Mouse (Mus musculus): ENCODE results near the gene Fbxl2. TPM values are rescaled to one million over a fixed set of nuclear protein-coding genes. Genes with fewer than 3 reads are reported as not detected.

The Fbxl2 gene
- polyA plus RNA-seq, 1 experiment from 2014 or later: 2.7 TPM

DNA sequence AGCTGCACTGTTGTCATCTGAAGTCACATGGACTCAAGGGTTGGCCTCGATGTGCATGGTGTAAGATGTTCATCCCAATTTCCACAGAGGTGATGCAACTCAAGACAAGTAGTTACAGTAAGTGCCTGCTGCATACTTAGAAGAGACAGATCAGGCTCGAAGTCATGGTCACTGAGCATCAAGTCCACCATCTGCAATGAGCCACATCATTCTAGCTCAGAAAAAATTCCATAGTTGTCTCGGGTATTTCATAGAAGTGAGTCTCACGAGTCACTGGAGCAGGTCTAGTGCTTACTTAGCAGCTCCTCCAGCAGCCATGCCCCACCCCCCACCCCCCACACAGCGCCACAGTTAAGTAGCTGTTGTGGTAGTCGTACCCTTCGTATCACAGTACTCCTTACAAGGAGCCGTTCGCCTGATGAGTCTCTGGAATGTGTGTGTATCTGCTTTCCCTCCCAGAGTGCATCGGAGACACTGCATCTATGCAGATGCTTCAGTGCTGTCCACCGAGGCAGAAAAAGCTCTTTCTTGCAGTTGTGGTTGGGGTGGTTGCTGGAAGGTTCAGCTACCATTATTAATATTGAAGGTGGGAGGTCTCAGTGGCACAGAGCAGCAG is 68.7 kb downstream of the Fbxl2 start:
- H3K36me3 ChIP-seq (ENCODE audit: control insufficient read depth, insufficient read depth, low read length): peaks cover 3% of the 10 kb centered on the region; the same call in 1 of the 2 replicates
- no peak overlapping the region for H3K4me2 ChIP-seq (ENCODE audit: low read depth, severe bottlenecking)
- no peaks in the 10 kb centered on the region for H3K9me3 ChIP-seq (ENCODE audit: control insufficient read depth, low read length)
- no peak overlapping the region for H3K4me3 ChIP-seq (ENCODE audit: low read depth, low read length)
- WGBS: 86% methylated on average over 11 of the region's 11 CpGs
- H3K9ac ChIP-seq (ENCODE audit: low read length): no peak overlapping the region
- DNase-seq (ENCODE audit: low spot score): no peak
- no peak overlapping the region for H3K27ac ChIP-seq (replicated peaks; ENCODE audit: low read depth, low read length)
- no peaks in the 10 kb centered on the region for H3K4me1 ChIP-seq (ENCODE audit: control insufficient read depth, insufficient read depth, low read length)
- no peak for ATAC-seq (ENCODE audit: insufficient number of reproducible peaks, low FRiP score, low TSS enrichment, low read depth)
- no peaks in the 10 kb centered on the region for H3K27me3 ChIP-seq (ENCODE audit: control insufficient read depth, insufficient read depth, low read length)

DNA sequence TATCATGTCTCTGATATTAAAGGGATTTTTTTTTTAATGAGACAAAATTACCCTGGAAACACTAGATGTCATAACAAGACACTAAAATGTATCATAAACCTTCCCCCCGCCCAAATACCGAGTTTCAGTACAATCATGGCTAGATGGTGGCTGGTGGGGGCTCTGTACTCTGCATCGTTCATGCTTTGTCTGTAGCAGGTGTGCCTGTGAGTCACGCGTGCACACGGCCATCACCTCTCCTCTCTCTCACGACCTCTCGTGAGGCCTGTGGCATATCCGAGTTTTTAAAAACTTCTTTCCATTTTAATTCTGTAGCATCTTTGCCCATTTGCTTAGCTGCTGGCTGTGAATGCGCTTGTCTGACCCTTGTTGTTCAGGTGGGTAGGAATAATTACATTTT is 69.7 kb downstream of the Fbxl2 start:
- peaks cover 3% of the 10 kb centered on the region; the same call in 1 of the 2 replicates for H3K36me3 ChIP-seq (ENCODE audit: control insufficient read depth, insufficient read depth, low read length)
- no peak overlapping the region for H3K27ac ChIP-seq (replicated peaks; ENCODE audit: low read depth, low read length)
- no peaks in the 10 kb centered on the region for H3K9me3 ChIP-seq (ENCODE audit: control insufficient read depth, low read length)
- H3K4me2 ChIP-seq (ENCODE audit: low read depth, severe bottlenecking): no peak overlapping the region
- ATAC-seq (ENCODE audit: insufficient number of reproducible peaks, low FRiP score, low TSS enrichment, low read depth): no peak
- H3K4me1 ChIP-seq (ENCODE audit: control insufficient read depth, insufficient read depth, low read length): no peaks in the 10 kb centered on the region
- no peak overlapping the region for H3K4me3 ChIP-seq (ENCODE audit: low read depth, low read length)
- DNase-seq (ENCODE audit: low spot score): no peak
- 95% methylated on average over 10 of the region's 10 CpGs for WGBS
- no peak overlapping the region for H3K9ac ChIP-seq (ENCODE audit: low read length)
- no peaks in the 10 kb centered on the region for H3K27me3 ChIP-seq (ENCODE audit: control insufficient read depth, insufficient read depth, low read length)

GRCm38 (mm10) chr9:113975442-113975841 is 70.5 kb downstream of the Fbxl2 start:
- no peak overlapping the region for H3K9ac ChIP-seq (ENCODE audit: low read length)
- H3K4me1 ChIP-seq (ENCODE audit: control insufficient read depth, insufficient read depth, low read length): no peaks in the 10 kb centered on the region
- peaks cover 3% of the 10 kb centered on the region; the same call in 1 of the 2 replicates for H3K36me3 ChIP-seq (ENCODE audit: control insufficient read depth, insufficient read depth, low read length)
- WGBS: 79% methylated on average over 7 of the region's 7 CpGs
- H3K4me3 ChIP-seq (ENCODE audit: low read depth, low read length): no peak overlapping the region
- no peak for ATAC-seq (ENCODE audit: insufficient number of reproducible peaks, low FRiP score, low TSS enrichment, low read depth)
- DNase-seq (ENCODE audit: low spot score): no peak
- no peaks in the 10 kb centered on the region for H3K9me3 ChIP-seq (ENCODE audit: control insufficient read depth, low read length)
- H3K4me2 ChIP-seq (ENCODE audit: low read depth, severe bottlenecking): no peak overlapping the region
- no peak overlapping the region for H3K27ac ChIP-seq (replicated peaks; ENCODE audit: low read depth, low read length)
- no peaks in the 10 kb centered on the region for H3K27me3 ChIP-seq (ENCODE audit: control insufficient read depth, insufficient read depth, low read length)

DNA sequence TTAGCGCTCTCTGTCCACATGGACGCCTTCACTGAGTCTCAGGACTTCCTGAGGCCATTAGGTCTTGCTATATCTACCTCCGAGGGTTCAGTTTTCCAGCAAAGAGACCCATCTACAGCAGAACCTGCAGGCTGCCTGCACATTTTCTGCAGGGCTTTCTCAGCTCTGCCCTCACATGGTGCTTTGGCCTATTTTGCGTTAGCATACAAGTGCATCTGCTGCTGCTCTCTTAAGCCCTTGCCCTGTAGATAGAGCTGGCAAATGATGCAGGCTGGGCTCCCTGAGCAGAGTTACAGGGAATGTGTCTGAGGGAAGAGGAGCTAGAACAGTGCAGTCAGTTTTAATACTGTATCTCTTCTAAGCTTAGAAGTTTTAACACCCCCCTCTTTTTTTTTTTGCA is 71.0 kb downstream of the Fbxl2 start:
- no peak for ATAC-seq (ENCODE audit: insufficient number of reproducible peaks, low FRiP score, low TSS enrichment, low read depth)
- no peak overlapping the region for H3K4me3 ChIP-seq (ENCODE audit: low read depth, low read length)
- no peak overlapping the region for H3K27ac ChIP-seq (replicated peaks; ENCODE audit: low read depth, low read length)
- no peak for DNase-seq (ENCODE audit: low spot score)
- H3K9me3 ChIP-seq (ENCODE audit: control insufficient read depth, low read length): no peaks in the 10 kb centered on the region
- no peak overlapping the region for H3K9ac ChIP-seq (ENCODE audit: low read length)
- no peaks in the 10 kb centered on the region for H3K4me1 ChIP-seq (ENCODE audit: control insufficient read depth, insufficient read depth, low read length)
- H3K4me2 ChIP-seq (ENCODE audit: low read depth, severe bottlenecking): no peak overlapping the region
- no peaks in the 10 kb centered on the region for H3K27me3 ChIP-seq (ENCODE audit: control insufficient read depth, insufficient read depth, low read length)
- 88% methylated on average over 4 of the region's 4 CpGs for WGBS
- peaks cover 3% of the 10 kb centered on the region; the same call in 1 of the 2 replicates for H3K36me3 ChIP-seq (ENCODE audit: control insufficient read depth, insufficient read depth, low read length)

GRCm38 (mm10) chr9:113973857-113974256 is 72.1 kb downstream of the Fbxl2 start:
- Histone ChIP-seq H3K9ac (ENCODE audit: low read length) (no peak overlapping the region), H3K9me3 (ENCODE audit: control insufficient read depth, low read length) (no peaks in the 10 kb centered on the region), H3K36me3 (ENCODE audit: control insufficient read depth, insufficient read depth, low read length) (peaks cover 5% of the 10 kb centered on the region; the same call in 1 of the 2 replicates), H3K4me2 (ENCODE audit: low read depth, severe bottlenecking) (no peak overlapping the region), H3K27me3 (ENCODE audit: control insufficient read depth, insufficient read depth, low read length) (no peaks in the 10 kb centered on the region), H3K27ac (replicated peaks; ENCODE audit: low read depth, low read length) (no peak overlapping the region), H3K4me3 (ENCODE audit: low read depth, low read length) (no peak overlapping the region), H3K4me1 (ENCODE audit: control insufficient read depth, insufficient read depth, low read length) (no peaks in the 10 kb centered on the region)
- DNase-seq (ENCODE audit: low spot score) (no peak), ATAC-seq (ENCODE audit: insufficient number of reproducible peaks, low FRiP score, low TSS enrichment, low read depth) (no peak; the same call in 1 of the 2 replicates)
- 93% methylated on average over 4 of the region's 4 CpGs for WGBS

GRCm38 (mm10) chr9:113971615-113972014 is 74.4 kb downstream of the Fbxl2 start:
- H3K9me3 ChIP-seq (ENCODE audit: control insufficient read depth, low read length): no peaks in the 10 kb centered on the region
- H3K27me3 ChIP-seq (ENCODE audit: control insufficient read depth, insufficient read depth, low read length): no peaks in the 10 kb centered on the region
- no peak overlapping the region for H3K4me3 ChIP-seq (ENCODE audit: low read depth, low read length)
- no peak overlapping the region for H3K4me2 ChIP-seq (ENCODE audit: low read depth, severe bottlenecking)
- peaks cover 8% of the 10 kb centered on the region; the same call in 1 of the 2 replicates for H3K36me3 ChIP-seq (ENCODE audit: control insufficient read depth, insufficient read depth, low read length)
- WGBS: 76% methylated on average over 8 of the region's 8 CpGs
- no peak overlapping the region for H3K27ac ChIP-seq (replicated peaks; ENCODE audit: low read depth, low read length)
- H3K9ac ChIP-seq (ENCODE audit: low read length): no peak overlapping the region
- no peaks in the 10 kb centered on the region for H3K4me1 ChIP-seq (ENCODE audit: control insufficient read depth, insufficient read depth, low read length)
- no peak for ATAC-seq (ENCODE audit: insufficient number of reproducible peaks, low FRiP score, low TSS enrichment, low read depth)
- DNase-seq (ENCODE audit: low spot score): no peak

DNA sequence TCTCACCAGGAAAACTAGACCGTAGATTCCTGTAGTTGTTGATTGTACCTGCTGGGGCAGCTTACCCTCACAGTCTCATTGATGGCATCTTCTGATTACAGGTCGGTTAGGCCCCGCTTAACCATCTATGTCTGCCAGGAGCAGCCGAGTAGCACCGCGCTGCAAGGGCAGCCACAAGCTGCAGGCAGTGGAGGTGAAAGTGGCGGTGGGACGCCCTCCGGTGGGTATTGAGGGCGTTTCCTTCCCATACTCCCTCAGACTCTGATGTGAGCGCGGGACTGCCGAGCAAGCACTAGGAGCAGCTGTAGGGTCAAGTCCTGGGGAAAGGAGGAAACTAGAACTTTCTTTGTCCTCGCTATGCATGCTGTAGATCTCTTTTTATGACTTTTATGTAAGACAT is 76.0 kb downstream of the Fbxl2 start:
- no peak for ATAC-seq (ENCODE audit: insufficient number of reproducible peaks, low FRiP score, low TSS enrichment, low read depth)
- H3K4me3 ChIP-seq (ENCODE audit: low read depth, low read length): no peak overlapping the region
- no peak overlapping the region for H3K4me2 ChIP-seq (ENCODE audit: low read depth, severe bottlenecking)
- H3K4me1 ChIP-seq (ENCODE audit: control insufficient read depth, insufficient read depth, low read length): no peaks in the 10 kb centered on the region
- H3K27ac ChIP-seq (replicated peaks; ENCODE audit: low read depth, low read length): no peak overlapping the region
- H3K36me3 ChIP-seq (ENCODE audit: control insufficient read depth, insufficient read depth, low read length): peaks cover 9% of the 10 kb centered on the region
- H3K27me3 ChIP-seq (ENCODE audit: control insufficient read depth, insufficient read depth, low read length): no peaks in the 10 kb centered on the region
- DNase-seq (ENCODE audit: low spot score): no peak
- no peak overlapping the region for H3K9ac ChIP-seq (ENCODE audit: low read length)
- 90% methylated on average over 14 of the region's 14 CpGs for WGBS
- H3K9me3 ChIP-seq (ENCODE audit: control insufficient read depth, low read length): no peaks in the 10 kb centered on the region

DNA sequence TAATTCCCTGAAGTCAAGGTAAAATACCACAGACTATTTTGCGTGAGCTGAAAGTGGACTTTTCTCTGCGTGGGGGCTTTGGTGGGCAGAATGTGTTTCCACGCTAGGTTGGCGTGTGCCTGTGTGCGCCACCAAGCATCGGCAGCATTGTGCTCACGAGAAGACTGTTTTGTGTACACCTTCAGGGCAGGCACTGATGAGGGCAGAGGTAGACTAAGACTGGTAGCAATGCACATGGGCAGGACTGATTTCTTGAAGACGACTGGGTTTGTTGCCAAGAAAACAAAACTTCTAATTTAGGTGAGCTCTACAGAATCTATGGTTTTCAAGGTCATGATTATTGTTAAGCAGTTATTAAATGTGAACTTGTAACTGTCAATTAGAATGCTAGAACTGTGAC is 76.6 kb downstream of the Fbxl2 start:
- Histone ChIP-seq H3K27ac (replicated peaks; ENCODE audit: low read depth, low read length) (no peak overlapping the region), H3K4me2 (ENCODE audit: low read depth, severe bottlenecking) (no peak overlapping the region), H3K9me3 (ENCODE audit: control insufficient read depth, low read length) (no peaks in the 10 kb centered on the region), H3K27me3 (ENCODE audit: control insufficient read depth, insufficient read depth, low read length) (no peaks in the 10 kb centered on the region), H3K9ac (ENCODE audit: low read length) (no peak overlapping the region), H3K4me3 (ENCODE audit: low read depth, low read length) (no peak overlapping the region), H3K4me1 (ENCODE audit: control insufficient read depth, insufficient read depth, low read length) (no peaks in the 10 kb centered on the region), H3K36me3 (ENCODE audit: control insufficient read depth, insufficient read depth, low read length) (peaks cover 15% of the 10 kb centered on the region)
- DNase-seq (ENCODE audit: low spot score) (no peak), ATAC-seq (ENCODE audit: insufficient number of reproducible peaks, low FRiP score, low TSS enrichment, low read depth) (no peak)
- WGBS: 99% methylated on average over 8 of the region's 8 CpGs

DNA sequence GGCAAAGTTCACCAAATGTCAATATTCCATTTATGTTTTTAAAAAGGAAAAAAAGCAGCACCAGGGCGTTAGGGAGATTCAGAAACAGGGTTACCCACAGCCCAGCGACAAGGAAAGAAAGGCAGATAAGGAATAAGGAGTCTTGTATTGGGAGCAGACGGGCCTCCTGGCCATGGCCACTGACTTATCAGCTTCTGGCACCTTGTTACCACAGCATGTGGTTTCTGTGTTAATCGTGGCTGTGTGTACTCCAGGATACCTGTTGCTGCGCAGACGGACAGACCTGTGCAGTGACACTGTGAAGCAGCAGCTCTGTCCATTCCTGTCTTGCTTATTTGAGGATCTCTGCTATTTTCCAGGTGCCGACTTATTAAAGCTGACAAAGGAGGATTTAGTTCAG is 77.0 kb downstream of the Fbxl2 start:
- Histone ChIP-seq H3K36me3 (ENCODE audit: control insufficient read depth, insufficient read depth, low read length) (peaks cover 19% of the 10 kb centered on the region), H3K27me3 (ENCODE audit: control insufficient read depth, insufficient read depth, low read length) (no peaks in the 10 kb centered on the region), H3K9ac (ENCODE audit: low read length) (no peak overlapping the region), H3K27ac (replicated peaks; ENCODE audit: low read depth, low read length) (no peak overlapping the region), H3K9me3 (ENCODE audit: control insufficient read depth, low read length) (no peaks in the 10 kb centered on the region), H3K4me2 (ENCODE audit: low read depth, severe bottlenecking) (no peak overlapping the region), H3K4me3 (ENCODE audit: low read depth, low read length) (no peak overlapping the region), H3K4me1 (ENCODE audit: control insufficient read depth, insufficient read depth, low read length) (no peaks in the 10 kb centered on the region)
- 91% methylated on average over 7 of the region's 7 CpGs for WGBS
- ATAC-seq (ENCODE audit: insufficient number of reproducible peaks, low FRiP score, low TSS enrichment, low read depth): no peak
- no peak for DNase-seq (ENCODE audit: low spot score)
